Mouse (Mus musculus): ENCODE measurements around the gene Mrgprf. TPM values are rescaled to one million over a fixed set of nuclear protein-coding genes. Genes with fewer than 3 reads are reported as not detected.
A peak's percentile ranks its signal among the peaks of the same experiment; 100 is the strongest.

Gene Mrgprf
- not detected in 3 replicates for total RNA-seq (2017)

GRCm38 (mm10) chr7:145300321-145301007, at the start of gene Mrgprf:
Mrgprf (plus strand) TSS chr7:145300828.
- no peak for ATAC-seq (replicated peaks; ENCODE audit: insufficient number of reproducible peaks, low FRiP score, low TSS enrichment, poor library complexity, severe bottlenecking)

- ATAC-seq (replicated peaks; ENCODE audit: insufficient number of reproducible peaks, low FRiP score, low TSS enrichment, poor library complexity, severe bottlenecking) = peak; percentile 41; the same call in 1 of the 2 replicates
Measured at GRCm38 (mm10) chr7:145252715-145253476, 47.7 kb upstream of the Mrgprf start.

- no peak for ATAC-seq (replicated peaks; ENCODE audit: insufficient number of reproducible peaks, low FRiP score, low TSS enrichment, poor library complexity, severe bottlenecking)
Measured at GRCm38 (mm10) chr7:145253986-145254630, 46.5 kb upstream of the Mrgprf start.

- no peak for ATAC-seq (replicated peaks; ENCODE audit: insufficient number of reproducible peaks, low FRiP score, low TSS enrichment, poor library complexity, severe bottlenecking)
Measured at GRCm38 (mm10) chr7:145256092-145256491, 44.5 kb upstream of the Mrgprf start.

GRCm38 (mm10) chr7:145264202-145264601, 36.4 kb upstream of the Mrgprf start:
- no peak for ATAC-seq (replicated peaks; ENCODE audit: insufficient number of reproducible peaks, low FRiP score, low TSS enrichment, poor library complexity, severe bottlenecking)

GRCm38 (mm10) chr7:145266011-145266410, 34.6 kb upstream of the Mrgprf start:
- ATAC-seq (replicated peaks; ENCODE audit: insufficient number of reproducible peaks, low FRiP score, low TSS enrichment, poor library complexity, severe bottlenecking) = no peak

- no peak for ATAC-seq (replicated peaks; ENCODE audit: insufficient number of reproducible peaks, low FRiP score, low TSS enrichment, poor library complexity, severe bottlenecking)
Measured at GRCm38 (mm10) chr7:145268890-145269289, 31.7 kb upstream of the Mrgprf start.

GRCm38 (mm10) chr7:145270955-145271354, 29.7 kb upstream of the Mrgprf start:
- ATAC-seq (replicated peaks; ENCODE audit: insufficient number of reproducible peaks, low FRiP score, low TSS enrichment, poor library complexity, severe bottlenecking) = no peak

GRCm38 (mm10) chr7:145275488-145275887, 25.1 kb upstream of the Mrgprf start:
- ATAC-seq (replicated peaks; ENCODE audit: insufficient number of reproducible peaks, low FRiP score, low TSS enrichment, poor library complexity, severe bottlenecking) = no peak

GRCm38 (mm10) chr7:145281396-145281795, 19.2 kb upstream of the Mrgprf start:
- ATAC-seq (replicated peaks; ENCODE audit: insufficient number of reproducible peaks, low FRiP score, low TSS enrichment, poor library complexity, severe bottlenecking) = no peak

GRCm38 (mm10) chr7:145283041-145283440, 17.6 kb upstream of the Mrgprf start:
- ATAC-seq (replicated peaks; ENCODE audit: insufficient number of reproducible peaks, low FRiP score, low TSS enrichment, poor library complexity, severe bottlenecking) = peak; percentile 76

GRCm38 (mm10) chr7:145283487-145284187, 17.0 kb upstream of the Mrgprf start, which contains the start of gene Tpcn2:
Tpcn2 (minus strand) TSS chr7:145284011.
- peak; percentile 88 for ATAC-seq (replicated peaks; ENCODE audit: insufficient number of reproducible peaks, low FRiP score, low TSS enrichment, poor library complexity, severe bottlenecking)

GRCm38 (mm10) chr7:145284293-145284692, 16.3 kb upstream of the Mrgprf start:
- no peak for ATAC-seq (replicated peaks; ENCODE audit: insufficient number of reproducible peaks, low FRiP score, low TSS enrichment, poor library complexity, severe bottlenecking)

GRCm38 (mm10) chr7:145285476-145285875, 15.2 kb upstream of the Mrgprf start:
- no peak for ATAC-seq (replicated peaks; ENCODE audit: insufficient number of reproducible peaks, low FRiP score, low TSS enrichment, poor library complexity, severe bottlenecking)

GRCm38 (mm10) chr7:145287410-145287809, 13.2 kb upstream of the Mrgprf start:
- ATAC-seq (replicated peaks; ENCODE audit: insufficient number of reproducible peaks, low FRiP score, low TSS enrichment, poor library complexity, severe bottlenecking) = no peak

GRCm38 (mm10) chr7:145289302-145289701, 11.3 kb upstream of the Mrgprf start:
- ATAC-seq (replicated peaks; ENCODE audit: insufficient number of reproducible peaks, low FRiP score, low TSS enrichment, poor library complexity, severe bottlenecking) = no peak

- ATAC-seq (replicated peaks; ENCODE audit: insufficient number of reproducible peaks, low FRiP score, low TSS enrichment, poor library complexity, severe bottlenecking) = no peak
Measured at GRCm38 (mm10) chr7:145291847-145292246, 8.8 kb upstream of the Mrgprf start.

GRCm38 (mm10) chr7:145292726-145293125, 7.9 kb upstream of the Mrgprf start:
- ATAC-seq (replicated peaks; ENCODE audit: insufficient number of reproducible peaks, low FRiP score, low TSS enrichment, poor library complexity, severe bottlenecking) = no peak

- no peak for ATAC-seq (replicated peaks; ENCODE audit: insufficient number of reproducible peaks, low FRiP score, low TSS enrichment, poor library complexity, severe bottlenecking)
Measured at GRCm38 (mm10) chr7:145293859-145294258, 6.8 kb upstream of the Mrgprf start.

All from monocyte, adult 5-6 weeks (primary cell).